Mouse (Mus musculus) erythroblast, adult 5-6 weeks (primary cell): Measurements from ENCODE around the gene Dbi. TPM values are rescaled to one million over a fixed set of nuclear protein-coding genes. Genes with fewer than 3 reads are reported as not detected.

ENCODE experiments used
- ATAC-seq: replicated peaks from 2 replicates; pipeline ENCODE4 v1.8.0; 2016; ENCODE audit warnings: moderate number of reproducible peaks, mild to moderate bottlenecking, moderate TSS enrichment, inconsistent platforms; ENCODE audit not compliant: poor library complexity, low FRiP score, severe bottlenecking
- total RNA-seq, 2 experiments: library from RNA; stranded (forward) in 1 of 2; stranded (reverse) in 1 of 2; fragments of 150-400 nt in 1 of 2; fragments of 200-764, 138-1000 nt in 1 of 2; gene quantifications; 2 replicates each; pipeline versions ENCODE4 v1.2.3 to v1.2.4; 2015 to 2017; ENCODE audit warnings: low replicate concordance in 2 of 2

Dbi gene
- total RNA-seq (2015; ENCODE audit: low replicate concordance) (59.9 and 82.1 TPM in 2 replicates), total RNA-seq (2017; ENCODE audit: low replicate concordance) (73.0 and 77.2 TPM in 2 replicates)

DNA sequence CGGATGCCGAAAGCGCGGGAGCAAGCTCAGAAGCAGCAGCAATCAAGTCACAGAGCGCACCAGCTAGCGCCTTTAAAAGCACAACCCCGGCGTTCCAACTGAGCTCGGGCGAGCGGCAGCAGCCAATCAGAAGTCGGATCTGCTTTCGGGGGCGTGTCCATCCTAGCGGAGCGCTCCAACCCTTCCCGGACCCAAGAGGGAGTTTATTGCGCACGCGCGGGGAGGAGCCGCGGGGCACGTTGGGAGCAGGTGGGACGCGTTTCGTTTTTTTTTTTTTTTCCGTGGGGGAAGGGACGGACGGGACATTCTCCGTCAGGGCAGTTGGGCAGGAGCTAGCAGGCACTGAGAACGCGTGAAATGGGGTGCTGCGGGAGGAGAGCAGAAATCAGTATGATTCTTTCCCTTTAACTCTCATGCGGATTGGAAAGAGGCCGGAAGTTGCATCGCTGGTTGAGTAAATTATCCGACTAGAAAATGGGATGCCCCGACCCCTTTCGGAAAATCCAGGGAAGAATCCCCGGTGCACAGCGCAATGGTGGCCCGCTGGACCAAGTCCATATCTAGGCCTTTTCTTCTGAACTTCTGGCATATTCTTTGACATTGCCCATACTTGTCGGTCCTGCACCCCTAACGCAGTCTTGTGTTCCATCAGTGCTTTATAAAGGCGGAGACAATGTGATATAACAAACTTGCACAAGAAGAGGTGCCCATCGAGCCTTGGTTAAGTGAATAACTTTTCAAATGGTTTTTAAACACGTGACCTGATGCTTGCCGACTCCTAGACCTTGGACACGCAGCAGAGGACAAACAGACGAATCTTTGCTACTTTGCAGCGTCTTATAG is at the start of gene Dbi, which contains the start of gene 3110009E18Rik:
Gene Dbi (minus strand): TSS at position 110 of the 843 bp plus-strand sequence.
Gene 3110009E18Rik (plus strand): TSS at position 219 of the 843 bp plus-strand sequence.
- ATAC-seq: peak; percentile 98

DNA sequence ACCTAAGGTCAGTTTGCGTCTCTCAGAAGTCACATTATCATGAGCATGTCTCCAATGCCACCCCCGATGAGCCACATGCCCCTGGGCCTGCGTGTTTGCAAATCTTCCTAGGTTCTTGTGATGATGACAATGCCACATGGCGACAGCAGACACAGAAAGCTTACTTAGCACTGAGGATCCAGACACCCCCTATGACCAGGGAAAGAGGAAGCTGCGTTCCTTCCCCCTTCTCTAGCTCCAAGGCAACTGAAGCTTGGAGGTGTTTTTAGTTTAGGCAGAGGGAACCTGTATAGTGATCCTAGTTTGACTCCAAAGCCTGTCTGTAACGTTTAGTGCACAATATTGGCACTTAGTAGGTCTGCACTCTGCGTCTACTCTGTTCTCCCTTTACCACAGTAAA is 49.4 kb upstream of the Dbi start:
- ATAC-seq: no peak

GRCm38 (mm10) chr1:120168674-120169073 is 47.8 kb upstream of the Dbi start:
- no peak for ATAC-seq

DNA sequence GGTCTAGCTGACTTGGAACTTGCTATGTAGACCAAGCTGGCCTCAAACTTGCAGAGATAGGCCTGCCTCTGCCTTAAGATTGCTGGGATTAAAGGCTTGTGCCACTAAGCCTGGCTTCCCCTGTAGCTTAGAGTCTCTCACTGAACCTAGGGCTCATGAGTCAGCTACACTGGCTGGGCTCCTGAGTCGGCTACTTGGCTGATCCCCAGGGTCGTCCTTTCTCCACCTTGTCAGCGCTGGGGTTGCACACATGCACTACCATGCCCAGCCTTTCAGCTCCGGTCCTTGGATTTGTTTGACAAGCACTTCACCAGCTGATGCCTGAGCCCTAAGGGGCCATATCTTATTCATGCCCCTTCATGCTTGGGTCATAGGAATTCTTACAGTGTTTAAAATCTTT is 47.1 kb upstream of the Dbi start:
- no peak for ATAC-seq

DNA sequence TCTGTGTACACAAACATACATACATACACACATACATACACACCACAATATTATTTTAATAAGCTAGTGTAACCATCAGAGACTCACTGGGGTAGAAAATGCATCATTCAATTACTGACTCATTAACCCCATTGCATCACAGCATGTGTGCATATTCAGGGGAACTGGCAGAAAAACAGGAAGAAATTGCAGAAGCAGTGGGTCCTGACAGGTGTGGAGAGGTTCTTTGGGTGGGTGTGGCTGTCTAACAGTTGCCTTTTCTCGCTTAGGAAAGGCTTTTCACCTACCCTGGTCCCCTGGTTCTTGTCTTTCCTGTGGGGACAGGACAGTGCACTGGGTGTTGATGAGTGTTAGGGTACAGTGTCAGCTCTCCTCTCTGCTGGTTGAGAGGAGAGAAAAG is 41.7 kb upstream of the Dbi start:
- no peak for ATAC-seq

DNA sequence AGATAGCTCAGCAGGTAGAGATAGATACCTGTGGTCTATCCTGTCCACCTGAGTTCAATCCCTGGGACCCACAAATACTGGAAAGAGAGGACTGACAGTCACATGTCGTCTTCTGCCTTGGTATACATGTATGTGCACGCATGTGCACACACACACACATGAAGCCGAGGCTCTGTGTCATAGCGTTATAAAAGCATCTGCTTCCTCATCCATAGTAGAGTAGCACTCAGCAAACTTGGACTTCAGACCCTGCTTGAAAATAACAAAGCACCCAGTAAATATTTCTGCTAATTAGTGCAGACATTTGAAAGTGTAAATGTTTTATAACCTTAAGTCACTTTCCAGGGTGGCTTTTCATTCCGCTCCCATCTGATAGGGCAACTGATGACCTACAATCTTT is 40.6 kb upstream of the Dbi start:
- no peak for ATAC-seq

DNA sequence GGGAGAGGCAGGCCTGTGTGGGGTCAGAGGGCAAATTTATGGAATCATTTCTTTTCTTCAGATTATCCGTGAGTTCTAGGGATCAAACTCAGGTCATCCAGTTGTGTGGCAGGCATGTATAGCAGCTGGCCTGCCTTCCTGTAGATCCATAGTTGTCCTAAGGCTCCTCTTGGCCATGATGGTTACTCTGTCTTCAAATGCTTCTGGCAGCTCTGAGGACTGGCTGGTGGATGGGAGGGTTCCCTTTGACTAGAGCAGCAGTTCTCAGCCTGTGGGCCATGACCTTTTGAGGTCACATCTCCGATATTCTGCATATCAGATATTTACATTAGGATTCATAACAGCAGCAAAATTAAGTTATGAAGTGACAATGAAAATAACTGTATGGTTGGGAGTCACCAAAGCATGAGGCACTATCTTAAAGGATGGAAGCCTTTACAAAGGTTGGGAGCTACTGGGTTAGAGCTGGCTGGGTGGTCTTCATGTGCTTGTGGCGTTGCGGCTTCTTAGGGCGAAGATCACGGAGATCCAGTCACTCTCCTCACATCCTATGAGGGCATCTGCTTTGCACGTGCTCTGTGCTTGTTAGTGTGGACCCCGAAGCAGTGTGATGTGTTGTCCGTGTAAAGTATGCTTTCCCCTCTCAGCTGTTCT is 37.7 kb upstream of the Dbi start:
- ATAC-seq: no peak

DNA sequence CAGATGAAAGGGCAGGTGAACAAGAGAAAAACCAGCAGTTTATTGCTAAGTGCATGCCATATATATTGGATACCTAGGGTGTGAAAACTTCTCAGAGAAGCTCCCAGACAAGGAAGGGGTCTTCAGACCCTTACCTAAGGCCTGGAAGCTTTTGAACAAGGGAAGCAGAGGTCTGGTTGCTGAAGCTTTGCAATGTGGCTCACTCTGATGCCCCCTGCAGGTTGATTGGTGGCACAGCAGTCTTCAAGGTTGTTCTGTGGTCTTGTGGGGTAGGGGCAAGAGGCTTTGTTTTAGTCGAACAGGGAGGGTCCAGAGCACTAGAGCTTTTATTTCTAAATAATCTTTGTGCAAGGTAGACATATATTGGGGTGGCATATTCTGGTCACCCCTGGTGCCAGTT is 34.4 kb upstream of the Dbi start:
- ATAC-seq: 0 out of 2 replicates have a peak, but pooled peaks have one; percentile 37

- no peak for ATAC-seq
Observed at GRCm38 (mm10) chr1:120154232-120154631, 33.4 kb upstream of the Dbi start.

GRCm38 (mm10) chr1:120146994-120147393 is 26.1 kb upstream of the Dbi start:
- ATAC-seq: no peak

DNA sequence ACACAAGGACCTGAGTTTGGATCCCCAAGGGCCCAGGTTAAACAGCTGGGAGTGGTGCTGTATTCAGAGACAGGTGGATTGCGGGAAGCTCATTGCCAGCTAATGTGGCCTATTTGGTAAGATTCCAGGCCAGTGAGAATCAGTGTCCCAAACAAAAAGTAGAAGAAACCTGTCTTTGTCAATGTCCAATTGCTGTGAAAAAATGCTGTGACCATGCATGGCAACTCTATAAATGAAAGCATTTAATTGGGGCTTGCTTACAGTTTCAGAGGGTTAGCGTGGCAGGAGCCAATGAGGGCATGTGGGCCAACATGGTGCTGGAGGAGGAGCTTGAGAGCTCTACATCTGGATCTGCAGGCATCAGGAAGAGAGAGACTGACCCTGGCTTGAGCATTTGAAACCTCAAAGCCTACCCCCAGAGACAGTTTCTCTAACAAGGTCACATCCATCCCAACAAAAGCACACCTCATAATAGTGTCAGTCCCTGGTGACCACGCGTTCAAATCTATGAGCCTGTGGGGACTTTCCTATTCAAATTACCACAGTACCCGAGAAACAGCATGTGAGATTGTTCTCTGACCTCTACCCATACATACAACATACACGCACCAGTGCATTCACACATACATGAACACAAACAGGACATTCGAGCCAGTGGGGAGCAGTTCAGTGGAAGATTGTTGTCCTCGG is 24.8 kb upstream of the Dbi start:
- ATAC-seq: no peak

GRCm38 (mm10) chr1:120142551-120142950 is 21.7 kb upstream of the Dbi start:
- ATAC-seq: no peak

GRCm38 (mm10) chr1:120140144-120140693 is 19.3 kb upstream of the Dbi start:
- no peak for ATAC-seq

DNA sequence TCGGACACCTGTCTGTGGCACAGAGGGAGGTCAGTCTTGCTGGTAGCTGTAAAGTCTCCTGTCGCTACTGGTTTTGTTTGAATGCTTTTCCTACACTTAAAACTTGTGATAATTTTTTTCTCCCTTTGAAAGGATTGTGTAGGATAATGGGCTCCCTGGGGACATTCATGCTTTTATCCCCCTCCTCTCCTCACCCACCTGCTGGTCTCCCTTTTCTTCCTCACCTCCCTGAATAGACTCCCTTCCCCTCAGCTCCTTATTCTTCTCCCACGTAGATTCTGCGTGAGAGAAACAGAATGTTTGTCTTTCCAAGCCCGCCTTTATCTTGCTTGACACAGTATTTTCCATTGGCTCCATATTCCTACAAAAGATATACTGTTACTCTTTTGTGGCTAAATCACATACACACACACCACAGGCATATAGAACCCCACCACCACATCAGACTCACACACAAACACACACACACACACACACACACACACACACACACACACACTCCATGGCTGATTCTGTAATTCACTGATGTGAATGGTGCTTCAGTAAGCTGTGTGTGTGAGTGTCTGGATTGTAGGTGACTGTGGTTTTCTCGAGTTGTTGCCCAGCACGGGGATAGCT is 18.2 kb upstream of the Dbi start:
- ATAC-seq: no peak

DNA sequence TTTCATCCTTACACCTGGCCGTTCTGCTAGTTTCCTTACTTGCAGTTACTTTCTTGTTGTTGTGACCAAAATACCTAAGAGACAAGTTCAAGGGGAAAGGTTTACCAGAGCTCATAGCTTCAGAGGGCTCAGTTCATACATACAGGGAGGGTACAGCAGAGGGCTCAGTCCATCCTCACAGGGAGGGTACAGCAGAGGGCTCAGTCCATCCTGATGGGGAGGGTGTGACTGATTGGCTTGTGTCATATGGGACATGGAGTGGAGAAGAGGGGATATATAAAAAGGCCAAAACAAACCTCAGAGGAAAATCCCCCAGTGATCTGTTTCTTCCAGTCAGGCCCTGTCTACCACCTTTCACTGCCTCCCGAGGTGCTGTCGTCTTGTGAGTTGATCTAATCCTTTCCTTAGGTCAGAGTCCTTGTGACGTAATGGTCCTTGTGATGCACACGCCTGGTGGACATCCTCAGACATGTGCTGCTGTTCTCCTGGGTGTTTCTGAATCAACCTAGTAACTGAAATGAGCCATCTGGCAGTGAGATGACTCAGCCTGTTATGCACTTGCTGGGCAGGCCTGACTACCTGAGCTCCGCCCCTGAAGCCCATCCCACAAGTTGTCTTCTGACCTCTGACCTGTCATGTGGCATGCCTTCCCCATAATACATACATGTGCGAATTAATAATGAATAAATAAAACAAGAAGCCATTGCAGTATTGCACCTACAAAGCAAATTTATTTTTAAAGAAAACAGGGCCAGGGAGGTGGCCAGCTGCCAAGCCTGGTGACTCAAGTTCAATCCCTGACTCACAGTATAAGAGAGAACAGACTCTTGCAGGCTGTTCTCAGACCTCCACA is 15.3 kb upstream of the Dbi start:
- ATAC-seq: no peak

GRCm38 (mm10) chr1:120132376-120132775 is 11.5 kb upstream of the Dbi start:
- ATAC-seq: no peak

DNA sequence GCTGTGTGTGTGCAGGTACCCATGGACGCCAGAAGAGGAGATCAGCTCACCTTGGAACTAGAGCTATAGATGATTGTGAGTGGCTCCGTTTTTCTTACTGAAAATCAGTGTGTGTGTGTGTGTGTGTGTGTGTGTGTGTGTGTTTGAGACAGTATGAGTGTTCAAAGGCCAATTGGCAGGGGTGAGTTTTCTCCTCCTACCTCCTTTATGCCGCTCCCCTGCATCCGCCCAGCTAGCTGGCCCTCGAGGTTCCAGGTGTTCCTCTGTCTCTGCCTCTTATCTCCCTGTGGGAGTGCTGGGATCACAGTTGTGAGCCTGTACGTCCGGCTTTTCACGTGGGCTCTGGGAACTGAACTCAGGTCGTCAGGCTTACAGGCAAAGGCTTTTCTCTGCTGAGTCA is 5.4 kb upstream of the Dbi start:
- ATAC-seq: no peak

DNA sequence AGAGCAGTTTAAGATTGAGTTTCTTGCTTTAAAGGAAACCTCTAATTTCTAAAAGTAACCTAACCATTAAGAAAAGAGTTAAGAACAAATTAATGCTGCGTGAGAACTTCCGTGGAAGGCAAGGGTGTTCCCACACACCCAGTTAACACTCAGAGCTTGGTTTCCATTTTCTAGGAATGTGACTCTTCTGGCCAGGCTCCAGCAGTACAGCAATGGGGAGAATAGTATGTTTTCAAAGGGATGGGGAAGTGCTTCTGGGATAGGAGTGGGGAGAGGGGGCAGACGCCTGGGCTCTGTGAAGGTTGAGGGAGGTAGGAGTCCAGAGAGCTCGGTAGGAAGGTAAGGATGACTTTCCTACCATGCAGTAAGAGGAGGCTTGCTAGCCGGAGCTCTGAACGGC is 4.6 kb upstream of the Dbi start:
- ATAC-seq: no peak

GRCm38 (mm10) chr1:120124839-120125238 is 4.0 kb upstream of the Dbi start:
- no peak for ATAC-seq
